Mouse (Mus musculus) heart, postnatal 14 days (tissue): ENCODE measurements around the gene Gins3. TPM values are rescaled to one million over a fixed set of nuclear protein-coding genes. Genes with fewer than 3 reads are reported as not detected.

Experiments used
- DNase-seq, 2 experiments: peaks; one replicate each; pipeline ENCODE4 v3.0.0; 2021 to 2022
- intact Hi-C: fragments of 180-260 bp; cut with DNase I; formaldehyde crosslinking; loops from one replicate; pipeline ENCODE4 v1.15.1; 2025
- total RNA-seq, 2 experiments: library from RNA; stranded (reverse); gene quantifications; 2 replicates each; pipeline ENCODE4 v1.2.3; 2021

Gene Gins3
- total RNA-seq, 2 experiments from 2014 or later = 1.2 to 1.6 TPM

GRCm38 (mm10) chr8:95690929-95691541 lies 57.8 kb downstream of the Gins3 start:
- intact Hi-C loops = loop anchor here (10.0 kb wide), 1 partner anchor 436 kb away; no protein-coding TSS in a partner anchor
- DNase-seq = peak in 1 of 2 experiments; percentile 31

- DNase-seq = no peak
- intact Hi-C loops = loop anchor here (10.0 kb wide), 1 partner anchor 440 kb away; no protein-coding TSS in a partner anchor
These were observed 61.4 kb downstream of the Gins3 start for GRCm38 (mm10) chr8:95694631-95695030.

Other genes with a start within 250 kb of the Gins3 start
- gene Cfap20, start 198.6 kb upstream of the Gins3 start, total RNA-seq = 10 to 100 TPM; 32.9 to 38.7 TPM
- gene Csnk2a2, start 143.4 kb upstream of the Gins3 start, total RNA-seq = 10 to 100 TPM; 32.8 to 35.0 TPM
- gene Ccdc113, start 99.4 kb upstream of the Gins3 start, total RNA-seq = not detected
- gene Prss54, start 57.1 kb upstream of the Gins3 start, total RNA-seq = not detected
- gene Ndrg4, start 43.5 kb downstream of the Gins3 start, total RNA-seq = 100 to 1,000 TPM; 314 to 320 TPM
- gene Setd6, start 82.4 kb downstream of the Gins3 start, total RNA-seq = 10 to 100 TPM in 1 of 2 experiments, 1 to 10 TPM in 1; 8.5 to 11.6 TPM
- gene Cnot1, start 174.0 kb downstream of the Gins3 start, total RNA-seq = 100 to 1,000 TPM; 129 to 138 TPM
- 10 to 100 TPM; 81.7 to 82.4 TPM for gene Sap18b, start 191.9 kb downstream of the Gins3 start, total RNA-seq
- gene Slc38a7, start 220.1 kb downstream of the Gins3 start, total RNA-seq = 10 to 100 TPM in 1 of 2 experiments, 1 to 10 TPM in 1; 9.9 to 12.0 TPM